Mouse (Mus musculus) frontal cortex, postnatal 14 days (tissue): ENCODE data around the gene Mbtd1.
"Not testable (repeated sequence)": the region's sequence is repeated elsewhere in the genome, so short reads cannot be mapped to it uniquely, and the experiment has no call there.

Experiments used
- DNase-seq, 2 experiments: peaks; one replicate each; pipeline ENCODE4 v3.0.0; 2022; ENCODE audit warnings: low spot score in 2 of 2

Gene Mbtd1

DNA sequence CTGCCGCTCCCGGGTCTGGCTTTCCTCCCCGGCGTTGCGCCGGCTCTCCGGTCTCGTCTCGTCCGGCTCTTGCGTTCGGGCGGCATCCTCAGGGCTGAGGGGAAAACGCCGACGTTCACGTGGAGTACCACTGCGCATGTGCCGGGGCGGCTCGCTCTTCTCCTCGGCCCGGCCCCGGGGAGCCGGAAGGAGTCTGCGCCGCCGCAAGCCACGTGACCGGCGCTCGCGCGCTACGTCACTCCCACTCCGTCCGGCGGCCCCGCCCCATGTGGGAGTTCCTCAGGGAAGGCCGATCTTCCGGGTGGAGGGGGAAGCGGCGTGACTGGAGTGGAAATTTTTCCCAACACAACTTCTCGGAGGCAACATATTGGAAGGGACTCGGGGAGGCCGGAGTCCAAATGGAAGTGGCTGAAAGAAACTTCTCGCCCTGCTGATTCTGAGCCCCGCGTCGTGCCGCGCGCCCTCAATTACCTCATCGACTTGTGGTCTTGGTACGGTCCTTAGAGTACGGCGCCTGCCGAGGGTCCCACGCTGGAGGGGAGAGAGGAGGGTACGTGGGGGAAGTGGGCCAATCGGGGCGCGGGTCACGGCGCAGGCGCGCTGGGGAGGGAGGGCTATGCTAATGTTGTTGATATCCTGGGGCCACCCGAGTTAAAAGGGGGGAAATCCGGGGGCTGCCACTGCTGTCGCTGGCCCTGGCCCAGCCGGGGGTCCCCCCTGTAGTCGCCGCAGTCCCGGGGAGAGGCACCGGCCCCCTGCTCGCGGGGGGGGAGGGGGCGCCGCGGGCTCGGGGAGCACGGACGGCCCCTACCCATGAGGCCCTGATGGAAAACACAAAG, at the start of gene Mbtd1, which contains the start of gene Utp18:
Mbtd1 (plus strand) TSS at position 281 of the 839 bp plus-strand sequence.
Utp18 (minus strand) TSS at position 195 of the 839 bp plus-strand sequence.
- peak; percentile 98 to 99 for DNase-seq

DNA sequence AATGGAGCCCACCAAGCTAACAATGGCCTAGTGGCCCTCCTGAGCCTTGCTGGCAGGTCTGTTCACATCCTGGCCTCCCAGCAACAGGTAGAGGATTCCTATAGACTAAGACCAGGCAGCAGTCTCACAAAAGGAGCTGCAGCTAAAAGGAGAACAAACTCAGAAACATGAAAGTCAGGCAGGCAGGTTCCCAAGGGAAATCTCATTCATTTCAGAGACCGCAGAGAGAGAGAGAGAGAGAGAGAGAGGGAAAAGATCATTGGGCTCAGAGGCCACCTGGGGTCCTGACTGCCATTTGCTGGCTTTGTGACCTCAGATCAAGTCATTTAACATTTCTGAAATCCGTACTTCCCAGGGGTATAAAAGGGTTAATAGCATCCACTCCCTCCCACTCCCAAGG, 38.3 kb upstream of the Mbtd1 start:
- DNase-seq: no peak

DNA sequence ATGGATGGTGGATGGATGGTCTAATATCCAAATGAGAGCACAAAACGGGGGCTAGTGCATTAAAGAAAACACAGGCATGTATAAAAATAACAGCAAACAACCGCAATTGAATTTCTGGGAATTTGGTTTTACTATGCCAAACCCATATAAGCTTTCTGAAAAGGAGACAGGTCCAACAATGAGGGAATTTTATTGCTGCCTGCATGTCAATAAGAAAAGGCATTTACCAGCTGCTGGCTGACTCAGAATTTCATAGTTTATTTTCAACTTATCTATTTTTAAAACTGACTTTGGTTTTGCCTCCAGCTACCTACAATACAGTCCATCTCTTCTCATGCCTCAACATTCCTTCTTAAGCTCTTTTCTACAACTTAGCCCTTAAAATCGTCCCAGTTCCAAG, 33.1 kb upstream of the Mbtd1 start:
- DNase-seq: no peak

DNA sequence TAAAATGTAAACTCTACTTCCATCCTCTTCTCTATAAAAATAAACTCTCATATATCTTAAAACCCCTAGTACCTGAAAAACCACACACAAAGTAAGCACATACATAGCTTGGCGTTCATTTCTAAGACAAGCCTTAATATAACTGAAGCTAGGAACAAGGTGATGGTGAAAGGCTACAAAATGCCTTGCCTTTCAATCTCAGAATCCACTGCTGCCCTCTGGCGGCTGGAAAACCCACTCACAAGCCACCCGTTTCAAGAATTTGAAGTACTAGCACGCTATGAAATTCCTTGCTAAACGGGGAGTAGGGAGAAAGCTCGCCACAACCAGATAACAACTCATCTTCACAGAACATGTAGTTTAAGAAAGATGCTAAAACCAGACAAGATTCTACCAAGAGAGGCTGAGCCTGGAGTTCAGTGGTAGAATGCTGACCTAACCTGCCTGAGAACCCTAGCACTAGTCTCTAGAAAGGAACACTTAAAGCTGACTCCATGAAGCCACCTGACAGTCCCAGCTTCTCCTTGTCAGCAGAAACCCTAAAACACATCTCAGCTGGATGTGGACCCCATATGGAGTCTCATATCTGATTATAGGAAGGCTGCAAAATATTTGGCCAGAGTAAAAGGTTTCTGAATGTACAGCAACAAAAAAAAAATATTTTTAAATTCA, 29.2 kb upstream of the Mbtd1 start:
- DNase-seq: peak; percentile 73 to 87

DNA sequence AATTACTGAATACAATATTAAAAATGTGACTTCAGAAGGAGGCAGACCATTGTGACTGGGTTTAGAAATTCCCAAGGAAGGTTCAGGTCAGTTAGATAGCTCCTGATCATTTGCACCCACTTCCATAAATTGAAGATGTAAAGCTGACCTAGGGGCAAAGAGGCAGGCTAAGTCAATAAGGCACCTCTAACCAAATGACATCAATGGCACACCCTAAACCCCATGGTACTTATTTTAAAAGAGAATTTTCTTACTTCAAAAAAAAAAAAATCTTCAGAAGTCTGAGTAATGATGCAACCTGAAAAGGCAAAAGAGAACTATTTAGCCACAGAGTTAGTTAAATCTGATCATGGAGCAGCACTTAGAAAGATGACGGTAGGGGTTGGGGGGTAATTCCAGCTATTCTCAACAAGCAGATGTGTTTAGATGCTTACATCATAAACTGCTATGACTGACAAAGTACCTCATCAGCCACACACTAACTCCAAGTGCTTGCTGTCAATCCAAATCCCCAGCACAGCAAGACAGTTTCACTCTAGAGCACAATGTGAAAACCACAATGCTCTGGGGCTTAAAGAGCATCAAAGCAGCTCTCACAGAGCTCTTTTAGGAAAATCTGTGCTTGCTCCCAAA, 25.0 kb upstream of the Mbtd1 start:
- no peak for DNase-seq

DNA sequence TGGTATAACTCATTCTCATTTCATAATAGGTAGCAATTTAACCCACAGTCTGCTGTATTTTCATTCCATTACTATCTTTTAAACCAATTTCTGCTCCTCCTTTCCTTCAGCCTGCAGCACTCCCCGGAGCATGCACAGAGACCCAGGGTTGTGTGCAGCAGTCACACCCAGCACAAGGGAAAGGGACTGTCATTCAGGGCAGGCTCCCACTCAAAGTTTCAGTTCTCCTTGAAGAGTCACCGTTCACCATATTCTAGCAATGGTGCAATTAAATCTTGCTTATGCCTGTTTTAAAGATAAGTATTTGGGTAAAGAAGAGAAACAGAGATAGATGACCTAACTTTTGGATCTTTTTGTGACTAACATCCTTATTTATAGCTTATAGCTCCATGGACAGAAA, 24.5 kb upstream of the Mbtd1 start:
- no peak for DNase-seq

DNA sequence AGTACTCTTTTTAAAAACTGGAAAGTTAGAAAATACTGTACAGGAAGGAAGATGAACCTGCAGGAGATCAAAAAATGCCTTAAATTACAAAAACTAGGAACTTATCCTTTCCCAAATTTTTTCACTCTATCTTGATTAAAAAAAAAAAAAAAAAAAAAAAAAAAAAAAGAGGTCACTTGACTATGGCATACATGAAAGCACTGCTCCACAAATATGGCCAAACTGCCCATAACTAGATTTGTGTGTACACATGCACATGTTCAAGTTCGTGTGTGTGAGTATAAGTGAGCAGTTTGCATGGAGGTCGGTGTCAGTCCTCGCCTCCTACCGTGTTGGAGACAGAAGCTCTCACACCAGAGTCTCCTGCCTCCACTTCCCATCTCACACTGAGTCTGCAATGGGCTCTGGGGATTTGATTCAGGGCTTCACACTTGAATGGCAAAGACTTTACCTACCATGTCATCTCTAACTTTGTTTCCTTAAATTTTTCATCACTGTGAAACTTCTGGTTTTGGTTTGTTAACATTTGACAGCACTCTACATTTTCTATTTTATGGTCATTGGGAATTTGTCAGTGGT, 23.5 kb upstream of the Mbtd1 start:
- DNase-seq: no peak

DNA sequence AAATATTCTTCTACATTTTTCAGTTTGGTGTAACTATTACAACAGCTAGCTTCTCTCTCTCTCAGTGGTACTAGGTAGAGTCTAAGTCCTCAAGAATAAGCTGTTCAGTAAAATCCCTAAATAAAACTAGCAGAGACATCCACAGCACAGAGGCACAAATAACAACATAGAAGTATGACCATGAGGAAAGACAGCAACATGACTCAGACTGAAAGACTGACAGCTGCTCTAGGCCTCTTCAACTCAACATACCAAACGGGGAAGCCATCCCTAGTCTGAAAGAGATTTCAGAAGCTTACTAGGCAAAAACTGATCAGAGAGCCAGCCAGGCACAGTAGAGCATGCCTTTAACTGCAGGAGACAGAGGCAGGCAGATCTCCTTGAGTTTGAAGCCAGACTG, 23.0 kb upstream of the Mbtd1 start:
- DNase-seq: no peak

DNA sequence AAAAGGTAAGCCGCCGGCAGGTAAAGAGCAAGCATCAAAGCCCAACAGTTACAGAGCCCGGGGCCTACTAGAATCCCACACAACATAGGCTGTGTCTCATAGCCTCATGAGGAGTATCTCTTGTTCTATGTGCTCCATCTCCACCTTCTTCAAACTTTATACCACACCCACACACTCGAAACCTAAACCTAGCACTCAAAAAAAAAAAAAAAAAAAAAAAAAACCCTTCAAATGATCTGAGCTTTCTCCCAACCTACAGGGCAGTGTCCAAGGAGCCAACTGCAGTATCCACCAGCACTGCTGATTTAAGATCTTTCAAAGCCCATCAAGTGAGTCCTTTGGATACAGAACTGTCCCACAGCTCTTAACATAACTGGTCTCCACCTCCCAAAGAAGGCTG, 1.6 kb upstream of the Mbtd1 start:
- no peak for DNase-seq

DNA sequence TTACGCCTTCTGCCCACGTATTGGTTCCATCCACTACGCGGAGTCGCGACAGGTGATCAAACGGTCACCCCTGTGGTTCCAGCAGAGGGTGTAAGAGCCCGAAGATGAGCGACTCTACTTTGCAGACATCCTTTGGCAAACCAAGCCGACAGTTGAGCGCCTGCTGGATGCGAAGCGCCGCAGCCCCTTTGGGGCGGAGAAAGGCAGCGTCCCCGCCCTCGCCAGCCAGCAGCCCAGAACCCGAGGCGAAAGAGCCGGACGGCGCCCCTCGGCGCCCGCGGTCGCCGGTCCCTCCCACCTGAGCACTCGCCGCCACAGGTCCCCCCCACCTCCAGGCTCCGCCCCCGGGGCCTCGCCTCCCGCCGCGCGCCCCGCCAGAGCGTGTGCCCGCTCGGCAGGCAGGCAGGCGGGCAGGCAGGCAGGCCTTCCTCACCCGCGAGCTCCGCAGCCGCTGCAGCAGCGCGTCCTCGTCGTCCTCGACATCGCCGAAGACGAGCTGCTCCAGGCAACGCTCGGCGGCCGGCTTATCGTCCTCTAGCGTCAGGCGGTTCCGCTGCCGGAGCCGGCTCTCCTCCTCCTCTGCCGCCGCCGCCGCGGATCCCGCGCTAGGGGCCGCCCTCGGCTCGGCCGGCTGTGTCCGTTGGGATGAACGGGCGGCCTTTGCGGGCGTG, 616 bp upstream of the Mbtd1 start:
- DNase-seq: peak; percentile 29 to 44

DNA sequence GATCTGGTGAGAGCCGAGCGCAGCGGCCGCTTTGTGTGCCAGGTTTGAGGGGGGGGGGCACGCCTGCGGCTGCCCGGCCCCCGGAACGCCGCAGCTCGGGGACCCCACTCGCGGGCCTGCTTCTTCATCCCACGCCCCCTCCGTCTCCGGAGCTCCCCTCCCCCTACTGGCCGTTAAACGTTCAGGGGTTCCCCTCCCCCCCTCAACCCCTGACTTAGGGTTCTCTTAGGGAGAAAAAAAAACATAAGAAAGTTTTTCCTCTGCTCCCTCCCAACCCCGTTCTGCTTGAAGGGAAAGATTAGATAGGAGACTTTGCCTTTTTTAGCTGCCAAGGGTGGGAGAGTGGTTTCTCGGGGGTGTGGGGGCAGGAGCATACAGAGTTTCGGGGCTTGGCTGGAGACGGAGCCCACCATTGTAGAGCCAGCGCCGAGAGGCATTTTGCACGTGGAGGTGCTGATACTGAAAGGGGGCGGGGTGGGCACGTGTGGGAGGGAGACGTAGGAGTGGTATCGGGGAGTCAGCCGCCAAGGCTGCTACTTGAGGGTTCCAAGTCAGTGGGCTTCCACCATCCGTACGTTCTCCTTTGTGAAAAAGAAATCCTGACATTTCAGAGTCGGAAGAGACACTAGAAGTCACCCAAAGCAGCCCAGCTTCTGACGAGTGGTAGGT, 893 bp downstream of the Mbtd1 start:
- peak in 1 of 2 experiments; percentile 6 for DNase-seq

DNA sequence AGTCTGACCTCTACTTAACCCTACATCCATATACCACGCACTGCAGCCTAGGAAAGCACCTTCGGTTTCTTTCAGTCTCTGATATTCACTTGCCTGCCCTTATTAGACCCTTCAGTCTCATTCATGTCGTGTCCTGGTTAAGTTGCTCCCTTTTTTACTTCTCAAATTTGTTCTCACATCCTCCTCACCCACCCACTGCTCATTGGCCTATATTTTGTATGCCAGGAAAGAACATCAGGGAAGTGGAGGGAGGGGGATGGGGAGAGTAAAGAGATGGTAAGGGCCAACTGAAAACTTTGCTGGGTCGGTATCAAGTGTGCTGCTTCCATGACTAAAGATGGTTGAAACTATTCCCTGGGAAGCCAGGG, 1.4 kb downstream of the Mbtd1 start:
- no peak for DNase-seq

DNA sequence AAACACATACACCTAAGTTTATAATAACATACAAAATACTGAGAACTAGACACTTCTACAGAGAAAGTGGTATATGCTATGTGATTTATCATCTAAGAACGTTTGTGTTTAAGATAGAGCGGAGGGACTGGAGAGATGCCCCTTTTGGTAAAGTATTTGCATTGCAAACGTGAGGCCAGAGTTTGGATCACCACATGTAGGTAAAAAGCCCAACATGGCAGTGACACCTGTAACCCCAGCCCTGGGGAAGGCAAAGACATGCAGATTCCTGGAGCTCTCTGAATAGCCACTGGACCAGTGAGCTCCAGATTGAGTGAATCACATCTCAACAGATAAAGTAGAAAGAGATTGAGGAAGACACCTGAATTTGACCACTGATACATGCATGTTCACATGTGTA, 12.1 kb downstream of the Mbtd1 start:
- DNase-seq: no peak

DNA sequence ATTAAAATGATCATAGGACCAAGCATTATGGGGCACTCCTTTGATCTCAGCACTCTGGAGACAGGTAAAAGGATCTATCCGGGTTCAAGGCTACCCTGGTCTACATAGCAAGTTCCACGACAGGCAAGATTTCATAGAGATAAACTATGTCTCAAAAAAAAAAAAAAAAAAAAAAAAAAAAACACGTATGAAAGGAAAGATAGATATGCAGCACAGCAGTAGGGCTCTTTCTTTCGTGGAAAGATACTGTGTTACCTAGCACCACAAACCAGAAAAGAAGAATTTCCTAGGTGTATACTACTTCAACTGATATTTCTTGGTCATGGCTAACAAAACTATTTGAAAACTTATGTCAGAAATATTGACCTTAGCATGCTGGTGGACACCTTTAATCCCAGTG, 21.2 kb downstream of the Mbtd1 start:
- no peak for DNase-seq

DNA sequence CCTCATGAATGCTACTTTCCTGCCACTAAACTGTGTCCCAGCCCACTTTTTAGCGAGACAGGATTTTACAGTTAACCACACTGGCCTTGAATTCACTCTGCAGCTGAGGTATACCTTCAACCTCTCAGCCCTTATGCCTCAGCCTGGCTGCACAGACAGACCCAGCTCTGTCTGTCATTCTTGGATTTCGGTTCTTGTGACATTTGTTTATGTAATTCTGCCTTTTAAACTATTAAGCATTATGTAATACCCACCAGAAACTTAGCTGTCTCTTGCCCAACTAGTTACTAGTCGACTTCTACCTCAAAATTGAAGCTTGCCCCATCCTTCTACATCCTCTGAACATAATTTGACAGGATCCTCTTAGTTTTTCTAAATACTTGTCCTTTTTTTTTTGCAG, 22.2 kb downstream of the Mbtd1 start:
- DNase-seq: no peak

DNA sequence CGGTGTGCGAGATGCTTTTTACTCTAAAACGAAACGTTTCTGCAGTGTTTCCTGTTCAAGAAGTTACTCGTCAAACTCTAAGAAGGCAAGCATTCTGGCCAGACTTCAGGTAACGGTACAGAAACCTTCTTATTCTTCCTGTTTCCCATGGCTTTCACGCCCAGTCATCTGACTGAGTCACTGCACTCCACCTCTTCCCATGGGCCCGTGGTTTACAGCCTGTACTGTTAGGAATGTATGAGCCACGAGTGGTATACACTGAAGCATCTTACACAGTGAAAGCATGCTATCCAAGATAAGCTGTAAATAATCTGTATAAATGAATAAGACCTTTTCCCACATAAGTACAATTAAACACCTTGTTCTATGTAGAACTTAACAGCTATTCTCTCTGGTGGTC, 23.2 kb downstream of the Mbtd1 start:
- no peak for DNase-seq

DNA sequence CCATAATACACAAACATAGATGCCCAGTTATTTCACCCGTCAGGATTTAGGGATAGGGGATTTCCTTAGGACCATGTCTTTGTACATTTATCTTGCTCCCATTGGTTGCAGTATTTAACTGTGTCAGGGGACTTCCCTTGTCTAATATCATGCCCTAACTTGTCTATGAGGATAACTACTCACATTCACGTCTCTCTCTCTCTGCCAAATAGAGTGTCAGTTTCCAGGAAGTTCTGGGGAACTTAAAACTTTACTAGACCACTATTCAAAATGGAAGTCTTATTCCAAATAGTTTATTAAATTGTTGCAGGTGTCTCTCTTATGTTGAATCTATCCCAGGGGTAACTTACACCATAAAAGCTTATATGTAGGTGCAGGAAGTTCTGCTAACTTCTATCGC, 26.0 kb downstream of the Mbtd1 start:
- DNase-seq: no peak

DNA sequence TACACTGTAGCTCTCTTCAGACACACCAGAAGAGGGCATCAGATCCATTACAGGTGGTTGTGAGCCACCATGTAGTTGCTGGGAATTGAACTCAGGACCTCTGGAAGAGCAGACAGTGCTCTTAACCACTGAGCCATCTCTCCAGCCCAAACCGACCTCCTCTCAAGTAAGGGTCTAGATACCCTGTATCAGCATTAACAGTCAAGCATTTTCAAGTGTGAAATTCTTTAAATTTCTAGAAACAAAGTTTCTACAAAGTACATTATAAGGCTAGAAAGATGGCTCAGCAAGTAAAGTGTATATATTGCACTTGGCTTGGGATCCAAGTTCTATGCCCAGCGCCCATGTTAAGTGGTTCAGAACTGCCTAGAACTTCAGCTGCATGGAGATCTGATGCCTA, 29.4 kb downstream of the Mbtd1 start:
- DNase-seq: not testable (repeated sequence)

DNA sequence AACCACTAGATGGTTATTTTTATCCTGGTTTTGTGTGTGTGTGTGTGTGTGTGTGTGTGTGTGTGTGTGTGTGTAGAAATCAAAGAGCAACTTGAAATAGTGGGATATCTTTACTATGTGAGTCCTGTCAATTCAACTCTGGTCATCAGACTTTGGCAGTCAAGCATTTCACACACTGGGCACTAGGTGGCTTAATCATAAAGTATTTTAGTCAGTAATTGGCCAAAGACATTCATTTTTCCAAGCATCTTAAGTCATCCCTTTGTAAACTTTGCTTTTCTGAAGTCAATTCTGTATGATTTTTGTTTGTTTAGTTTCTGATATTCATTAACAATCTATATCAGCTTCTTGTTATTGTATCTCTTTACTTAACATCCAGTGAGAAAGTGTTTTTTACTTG, 43.5 kb downstream of the Mbtd1 start:
- DNase-seq: no peak

DNA sequence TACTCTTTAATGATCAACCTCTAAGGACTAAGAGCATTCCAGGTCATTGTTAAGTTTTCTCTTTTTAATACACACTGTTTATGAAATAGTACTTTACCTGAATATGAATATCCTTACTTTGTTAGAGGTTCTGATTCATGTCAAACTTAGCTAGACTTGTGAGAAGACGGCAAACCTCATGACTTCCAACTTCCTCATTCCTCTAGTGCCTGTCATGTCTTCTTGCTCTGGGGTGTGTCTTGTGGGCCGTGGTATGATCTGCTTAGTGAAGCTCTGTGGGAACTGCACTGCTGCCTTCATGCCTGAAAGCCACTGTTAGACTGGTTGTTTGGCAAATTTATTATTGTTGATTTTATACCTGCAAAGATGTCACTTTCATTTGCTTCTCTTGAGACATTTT, 55.3 kb downstream of the Mbtd1 start:
- DNase-seq: no peak

DNA sequence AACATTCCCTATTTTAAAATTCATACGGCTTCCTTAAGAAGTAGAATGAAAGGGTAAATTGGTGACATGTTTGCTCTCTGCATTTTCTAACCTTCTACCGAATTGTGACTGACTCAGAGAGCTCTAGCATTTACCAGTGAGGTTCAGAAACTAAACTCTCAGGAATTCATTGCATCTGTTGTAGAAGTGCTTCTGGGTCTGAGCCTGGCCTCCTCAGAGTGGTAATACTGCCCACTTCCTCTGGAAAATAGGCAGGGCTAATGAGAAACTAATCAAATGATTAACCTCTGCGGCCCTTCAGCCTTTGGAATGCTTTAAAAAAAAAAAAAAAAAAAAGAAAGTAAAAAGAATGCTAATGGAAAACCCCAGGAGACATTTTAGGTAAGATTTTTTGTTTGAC, 59.3 kb downstream of the Mbtd1 start:
- DNase-seq: no peak
